8 mouse cellular contexts compared by ENCODE assay signal in the genomic region with DNA sequence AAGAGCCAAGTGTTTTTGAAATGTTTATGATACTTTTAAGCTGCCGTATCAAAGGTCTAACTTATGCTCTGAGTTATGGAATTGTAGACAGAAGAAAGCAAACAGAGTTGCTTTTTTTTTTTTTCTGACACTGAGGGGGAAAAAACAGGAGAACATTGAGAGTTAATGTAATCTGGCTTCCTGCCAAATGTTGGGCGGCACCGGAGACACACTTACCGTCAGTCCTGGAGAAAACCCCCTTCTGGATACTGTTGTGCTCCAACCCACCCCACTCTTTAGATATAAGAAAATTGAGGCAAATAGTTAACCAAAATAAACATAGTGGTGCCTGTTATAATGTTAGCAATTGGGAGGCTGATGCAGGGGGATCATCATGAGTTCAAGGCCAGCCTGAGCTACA. TPM values are rescaled to one million over a fixed set of nuclear protein-coding genes. Genes with fewer than 3 reads are reported as not detected.
A peak's percentile ranks its signal among the peaks of the same experiment; 100 is the strongest.
DNase-seq lines count a peak whose midpoint lies in the region; ATAC-seq lines count a peak whose summit lies in the region.

No protein-coding gene starts in this region.

- H3K27me3 ChIP-seq in forebrain, embryonic 14.5 days (replicated peaks; ENCODE audit: control insufficient read depth, insufficient read depth, low read length), result no peaks in the 10 kb centered on the region
- no peaks in the 10 kb centered on the region for H3K27me3 ChIP-seq in forebrain, embryonic 15.5 days
- no peaks in the 10 kb centered on the region for H3K27me3 ChIP-seq in hindbrain, embryonic 14.5 days (ENCODE audit: control insufficient read depth, insufficient read depth, low read length)
- no peaks in the 10 kb centered on the region for H3K27me3 ChIP-seq in liver, embryonic 16.5 days (ENCODE audit: control insufficient read depth, insufficient read depth, low read depth, low read length)

- H3K27ac ChIP-seq in forebrain, embryonic 14.5 days (ENCODE audit: low read depth, low read length), result no peak overlapping the region; the same call in 1 of the 2 replicates
- no peak overlapping the region for H3K27ac ChIP-seq in forebrain, embryonic 15.5 days (replicated peaks)
- no peak overlapping the region for H3K27ac ChIP-seq in hindbrain, embryonic 14.5 days
- H3K27ac ChIP-seq in liver, embryonic 16.5 days (ENCODE audit: low read length), result peak overlapping the region; percentile 78

- H3K36me3 ChIP-seq in forebrain, embryonic 14.5 days (ENCODE audit: control insufficient read depth, insufficient read depth, low read length), result no peaks in the 10 kb centered on the region
- no peaks in the 10 kb centered on the region for H3K36me3 ChIP-seq in forebrain, embryonic 15.5 days
- no peaks in the 10 kb centered on the region for H3K36me3 ChIP-seq in hindbrain, embryonic 14.5 days (replicated peaks; ENCODE audit: control insufficient read depth, insufficient read depth)
- no peaks in the 10 kb centered on the region for H3K36me3 ChIP-seq in liver, embryonic 16.5 days (ENCODE audit: control insufficient read depth, insufficient read depth)

- WGBS in forebrain, embryonic 14.5 days, result 18% methylated on average over 4 of the region's 4 CpGs
- 12% methylated on average over 4 of the region's 4 CpGs for WGBS in forebrain, embryonic 15.5 days
- 34% methylated on average over 4 of the region's 4 CpGs for WGBS in hindbrain, embryonic 14.5 days
- 16% methylated on average over 4 of the region's 4 CpGs for WGBS in liver, embryonic 16.5 days (ENCODE audit: insufficient replicate concordance)

- ATAC-seq in forebrain, embryonic 14.5 days, result peak; percentile 40; the same call in 1 of the 2 replicates
- ATAC-seq in forebrain, embryonic 15.5 days (replicated peaks), result no peak
- no peak for ATAC-seq in hindbrain, embryonic 14.5 days (ENCODE audit: low FRiP score)
- no peak for ATAC-seq in liver, embryonic 16.5 days (ENCODE audit: low read depth)

- no peak overlapping the region for H3K4me3 ChIP-seq in forebrain, embryonic 14.5 days (ENCODE audit: low read depth, low read length)
- no peak overlapping the region for H3K4me3 ChIP-seq in forebrain, embryonic 15.5 days
- no peak overlapping the region for H3K4me3 ChIP-seq in hindbrain, embryonic 14.5 days (replicated peaks; ENCODE audit: low read length)
- H3K4me3 ChIP-seq in liver, embryonic 16.5 days (ENCODE audit: low read depth, low read length), result 0 out of 2 replicates have a peak overlapping the region, but pooled peaks have one; percentile 17

- no peak overlapping the region for H3K4me2 ChIP-seq in forebrain, embryonic 14.5 days (ENCODE audit: low read length)
- H3K4me2 ChIP-seq in forebrain, embryonic 15.5 days (replicated peaks), result no peak overlapping the region
- H3K4me2 ChIP-seq in hindbrain, embryonic 14.5 days (replicated peaks), result no peak overlapping the region
- H3K4me2 ChIP-seq in liver, embryonic 16.5 days (ENCODE audit: low read depth, low read length), result peak overlapping the region; percentile 50

- no peaks in the 10 kb centered on the region for H3K9me3 ChIP-seq in forebrain, embryonic 14.5 days (replicated peaks; ENCODE audit: control insufficient read depth, low read length)
- H3K9me3 ChIP-seq in forebrain, embryonic 15.5 days, result no peaks in the 10 kb centered on the region
- H3K9me3 ChIP-seq in hindbrain, embryonic 14.5 days (ENCODE audit: control insufficient read depth, low read length), result no peaks in the 10 kb centered on the region
- H3K9me3 ChIP-seq in liver, embryonic 16.5 days (replicated peaks; ENCODE audit: control insufficient read depth, low read length), result no peaks in the 10 kb centered on the region

- peaks cover 9% of the 10 kb centered on the region for H3K4me1 ChIP-seq in forebrain, embryonic 14.5 days (ENCODE audit: control insufficient read depth, insufficient read depth, low read length)
- peaks cover 13% of the 10 kb centered on the region for H3K4me1 ChIP-seq in forebrain, embryonic 15.5 days
- H3K4me1 ChIP-seq in hindbrain, embryonic 14.5 days (replicated peaks; ENCODE audit: control insufficient read depth, insufficient read depth, low read length), result peaks cover 14% of the 10 kb centered on the region
- peaks cover 16% of the 10 kb centered on the region for H3K4me1 ChIP-seq in liver, embryonic 16.5 days (ENCODE audit: control insufficient read depth, low read depth, low read length)

- DNase-seq in forebrain, embryonic 14.5 days (ENCODE audit: low spot score), result peak; percentile 68
- DNase-seq in embryo, embryonic 11 days, result peak; percentile 52
- peak; percentile 43 for DNase-seq in hindbrain, embryonic 14.5 days (ENCODE audit: low spot score)
- DNase-seq in layer of hippocampus, postnatal 10 days (ENCODE audit: low spot score in 2 of 2), result no peak
- DNase-seq in urinary bladder, postnatal 10 days (ENCODE audit: low spot score), result no peak
- no peak for DNase-seq in natural killer cell, adult 2 months (ENCODE audit: low spot score in 2 of 2)

- H3K9ac ChIP-seq in forebrain, embryonic 14.5 days (ENCODE audit: low read length), result no peak overlapping the region
- H3K9ac ChIP-seq in forebrain, embryonic 15.5 days (replicated peaks), result no peak overlapping the region
- H3K9ac ChIP-seq in hindbrain, embryonic 14.5 days, result no peak overlapping the region
- H3K9ac ChIP-seq in liver, embryonic 16.5 days (ENCODE audit: low read depth, low read length), result peak overlapping the region; percentile 29; the same call in 1 of the 2 replicates

RNA-seq across cellular contexts. Expression of gene Gmpr, which starts 52.6 kb away (rescaled TPM):
- 24.3 and 25.7 TPM in 2 replicates for polyA plus RNA-seq in forebrain, embryonic 14.5 days (2014; fragmentation: Nextera tagmentation; extraction: Ambion mirVana)
- polyA plus RNA-seq in forebrain, embryonic 15.5 days (2015; fragmentation: Nextera tagmentation; extraction: Ambion mirVana), result 19.6 and 23.0 TPM in 2 replicates
- 35.5 and 39.5 TPM in 2 replicates for polyA plus RNA-seq in hindbrain, embryonic 14.5 days (2014; fragmentation: Nextera tagmentation; extraction: Ambion mirVana)
- 212 and 220 TPM in 2 replicates for polyA plus RNA-seq in liver, embryonic 16.5 days (2015; fragmentation: Nextera tagmentation; extraction: Ambion mirVana)
- 10 to 100 TPM; 56.0 to 58.2 TPM for total RNA-seq in layer of hippocampus, postnatal 10 days (2021)

Comparison
In these comparisons a context has a peak if more than half of its experiments do, and no peak if none do; other contexts are left out.
1. DNase-seq: peak in forebrain, embryonic 14.5 days (single experiment), embryo, embryonic 11 days (single experiment) and hindbrain, embryonic 14.5 days (single experiment); none in layer of hippocampus, postnatal 10 days (0 of 2), urinary bladder, postnatal 10 days (single experiment) and natural killer cell, adult 2 months (0 of 2).